Mouse (Mus musculus) yolk sac, embryonic 10.5 days (tissue): ENCODE results near the gene Slc46a1.
A peak's percentile ranks its signal among the peaks of the same experiment; 100 is the strongest.

Source experiments
- DNase-seq: peaks from one replicate; pipeline ENCODE4 v3.0.0-alpha.2; 2017; ENCODE audit warnings: low spot score

Slc46a1 gene

GRCm38 (mm10) chr11:78502909-78503650 lies 37.6 kb downstream of the Slc46a1 start, which contains the start of gene Sebox:
Sebox (plus strand) TSS chr11:78503447.
- no peak for DNase-seq

GRCm38 (mm10) chr11:78505430-78505829 lies 39.9 kb downstream of the Slc46a1 start:
- DNase-seq: no peak

- no peak for DNase-seq
Measured at GRCm38 (mm10) chr11:78509148-78509547, 43.7 kb downstream of the Slc46a1 start.

GRCm38 (mm10) chr11:78512025-78512957 lies 46.8 kb downstream of the Slc46a1 start, which contains the start of the genes Tmem199 and Poldip2:
Tmem199 (minus strand) TSS chr11:78512172.
Poldip2 (plus strand) TSS chr11:78512193.
- DNase-seq: peak; percentile 93

DNA sequence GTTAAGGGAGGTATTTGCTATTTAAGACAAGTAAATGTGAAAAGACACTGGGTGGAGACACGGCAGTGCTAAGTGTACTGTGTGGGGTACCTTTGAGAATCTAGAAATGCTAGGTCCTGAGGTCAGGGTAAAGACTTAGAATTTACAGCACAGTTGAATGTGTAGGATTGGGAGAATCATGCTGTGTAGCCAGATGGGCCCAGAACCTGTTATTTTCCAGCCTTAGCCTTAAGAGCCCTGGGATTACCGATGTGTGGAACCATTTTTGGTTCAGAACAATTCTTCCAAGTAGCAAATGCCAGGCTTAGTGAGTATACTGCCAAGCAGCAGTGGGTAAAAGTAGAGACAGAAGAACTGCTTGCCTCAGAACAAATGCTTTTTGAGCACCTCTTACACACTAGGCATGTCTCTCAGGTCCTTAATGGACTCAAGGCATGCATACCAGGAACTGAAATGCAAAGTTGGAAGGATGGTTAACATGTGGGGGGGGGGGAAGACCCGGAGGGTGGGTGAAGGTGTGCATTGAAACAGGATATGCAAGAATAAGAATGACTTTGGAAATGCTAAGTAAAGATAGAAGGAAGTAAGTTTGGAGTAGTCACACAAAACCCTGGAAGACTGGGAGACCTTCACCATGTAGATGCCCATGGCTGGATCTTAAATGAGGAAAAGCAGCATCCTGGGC lies 47.8 kb downstream of the Slc46a1 start:
- DNase-seq: no peak

GRCm38 (mm10) chr11:78515549-78516325 lies 50.2 kb downstream of the Slc46a1 start:
- DNase-seq: no peak

DNA sequence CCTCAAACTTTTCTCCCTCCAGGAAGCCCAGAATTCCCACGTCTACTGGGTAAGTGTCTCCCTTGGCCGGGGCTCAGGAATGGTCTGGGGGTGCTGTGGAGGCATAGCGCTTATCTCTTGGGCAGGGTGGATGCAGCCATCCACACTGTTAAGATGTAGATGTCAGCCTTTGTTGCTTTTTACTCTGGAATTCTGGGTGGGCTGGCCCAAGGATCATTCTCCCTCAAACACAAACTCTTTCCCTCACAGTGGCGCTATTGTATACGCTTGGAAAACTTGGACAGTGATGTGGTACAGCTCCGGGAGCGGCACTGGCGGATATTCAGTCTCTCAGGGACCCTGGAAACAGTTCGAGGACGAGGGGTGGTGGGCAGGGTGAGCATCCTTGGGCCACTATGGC lies 53.4 kb downstream of the Slc46a1 start:
- no peak for DNase-seq
